In the genomic region with DNA sequence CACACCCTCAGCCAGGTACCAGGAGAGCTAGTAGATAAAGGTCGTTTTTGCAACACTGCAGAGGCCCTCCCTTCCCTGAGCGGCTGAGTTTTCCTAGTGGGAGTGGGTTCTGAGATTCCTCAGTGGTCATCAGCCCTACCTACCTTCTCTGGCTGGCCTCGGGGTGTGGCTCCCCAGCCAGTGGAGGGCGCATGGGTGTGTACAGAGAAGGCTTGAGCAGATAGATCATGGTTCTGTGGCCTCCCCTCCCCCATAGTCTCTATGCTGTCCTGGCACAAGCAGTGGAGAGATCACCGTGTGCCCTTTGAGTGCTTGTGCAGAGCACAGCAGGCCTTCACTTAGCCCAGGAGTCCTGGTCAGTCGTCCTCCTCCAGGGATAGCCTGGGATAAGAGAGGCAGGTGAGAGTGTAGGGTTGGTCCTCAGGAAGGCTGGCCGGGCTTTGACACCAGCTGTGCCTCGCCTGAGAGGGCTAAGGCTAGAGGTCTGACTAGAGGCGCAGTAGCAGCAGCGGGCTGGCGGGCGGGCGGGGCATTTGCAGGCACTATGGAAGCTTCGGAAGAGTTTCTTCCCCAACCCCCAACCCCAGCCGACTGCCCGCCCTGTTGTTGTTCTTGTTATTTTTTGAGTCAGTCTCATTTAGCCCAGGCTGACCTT, we compare ENCODE assay signal across 8 mouse cellular contexts. TPM values are rescaled to one million over a fixed set of nuclear protein-coding genes. Genes with fewer than 3 reads are reported as not detected.
DNase-seq lines count a peak whose midpoint lies in the region; ATAC-seq and TF ChIP-seq lines count a peak whose summit lies in the region.

No protein-coding gene starts in this region.

- peaks cover 20% of the 10 kb centered on the region; the same call in 1 of the 2 replicates for H3K4me1 ChIP-seq in hindbrain, postnatal 0 days (ENCODE audit: insufficient read depth, low read length)
- peaks cover 18% of the 10 kb centered on the region for H3K4me1 ChIP-seq in hindbrain, embryonic 16.5 days (ENCODE audit: control insufficient read depth, insufficient read depth, low read depth, low read length)
- H3K4me1 ChIP-seq in MEL (ENCODE audit: control insufficient read depth in 1 of 2, insufficient read depth in 2 of 2, low read length in 2 of 2), result peaks cover 13 to 36% of the 10 kb centered on the region in 2 experiments

- no peaks in the 10 kb centered on the region for H3K27me3 ChIP-seq in hindbrain, postnatal 0 days (ENCODE audit: insufficient read depth, low read length)
- H3K27me3 ChIP-seq in hindbrain, embryonic 16.5 days (replicated peaks; ENCODE audit: control insufficient read depth, insufficient read depth, low read length), result peaks cover 16% of the 10 kb centered on the region
- H3K27me3 ChIP-seq in MEL (ENCODE audit: control insufficient read depth in 1 of 2, insufficient read depth in 2 of 2, low read length in 2 of 2), result no peaks in the 10 kb centered on the region

- peaks cover 11% of the 10 kb centered on the region; the same call in 1 of the 2 replicates for H3K36me3 ChIP-seq in hindbrain, postnatal 0 days (ENCODE audit: insufficient read depth, low read length)
- H3K36me3 ChIP-seq in hindbrain, embryonic 16.5 days (ENCODE audit: control insufficient read depth, insufficient read depth, low read length), result no peaks in the 10 kb centered on the region; the same call in 1 of the 2 replicates
- H3K36me3 ChIP-seq in MEL (ENCODE audit: control insufficient read depth in 1 of 2, insufficient read depth in 2 of 2, low read length in 2 of 2), result peaks cover 0 to 13% of the 10 kb centered on the region in 2 experiments; a peak in 2 of 4 replicates

- no peak for ATAC-seq in hindbrain, postnatal 0 days
- no peak for ATAC-seq in hindbrain, embryonic 16.5 days

- H3K9me3 ChIP-seq in hindbrain, postnatal 0 days (ENCODE audit: low read length), result no peaks in the 10 kb centered on the region
- no peaks in the 10 kb centered on the region for H3K9me3 ChIP-seq in hindbrain, embryonic 16.5 days (ENCODE audit: control insufficient read depth, low read length)
- H3K9me3 ChIP-seq in MEL (replicated peaks; ENCODE audit: insufficient read depth, low read length), result no peaks in the 10 kb centered on the region

- intact Hi-C loops in heart, postnatal 36 days (cut with DNase I), result no loop called here

- TF ChIP-seq RAD21 in MEL (IDR thresholded peaks at IDR 0.05; ENCODE audit: low read depth, low read length), result no peak

- no peak for TF ChIP-seq POLR2A in MEL (IDR thresholded peaks at IDR 0.05; ENCODE audit: control insufficient read depth in 1 of 2, insufficient read depth in 1 of 2, low read depth in 1 of 2, low read length in 2 of 2, poor library complexity in 1 of 2)

- no peak overlapping the region for H3K27ac ChIP-seq in hindbrain, postnatal 0 days
- H3K27ac ChIP-seq in hindbrain, embryonic 16.5 days (ENCODE audit: low read depth, low read length), result no peak overlapping the region
- H3K27ac ChIP-seq in MEL (ENCODE audit: control insufficient read depth, low read depth, low read length), result no peak overlapping the region

- TF ChIP-seq EP300 in MEL (IDR thresholded peaks at IDR 0.05; ENCODE audit: low read depth in 1 of 2, low read length in 2 of 2), result no peak

- no peak overlapping the region for H3K4me3 ChIP-seq in hindbrain, postnatal 0 days (ENCODE audit: low read length)
- no peak overlapping the region for H3K4me3 ChIP-seq in hindbrain, embryonic 16.5 days (ENCODE audit: low read length)
- H3K4me3 ChIP-seq in MEL (ENCODE audit: control insufficient read depth in 1 of 2, insufficient read depth in 1 of 2, low read depth in 2 of 2, low read length in 2 of 2), result no peak overlapping the region

- H3K4me2 ChIP-seq in hindbrain, postnatal 0 days (ENCODE audit: low read depth, low read length), result no peak overlapping the region
- no peak overlapping the region for H3K4me2 ChIP-seq in hindbrain, embryonic 16.5 days (ENCODE audit: low read length)

- DNase-seq in hindbrain, postnatal 0 days (ENCODE audit: low spot score), result no peak
- peak; percentile 77 for DNase-seq in MEL (ENCODE audit: low read depth, low spot score)
- DNase-seq in heart, postnatal 36 days, result peak; percentile 59 to 62
- peak; percentile 87 for DNase-seq in lung, postnatal 36 days
- DNase-seq in Muller cell, postnatal 12 days (ENCODE audit: inconsistent ontology term), result no peak
- DNase-seq in cerebellum, adult 8-10 months, result no peak
- DNase-seq in thymus, postnatal 36 days, result no peak

- TF ChIP-seq CTCF in hindbrain, postnatal 0 days (IDR thresholded peaks at IDR 0.05; ENCODE audit: low read depth), result peak; percentile 31; the same call in 1 of the 2 replicates
- TF ChIP-seq CTCF in MEL (IDR thresholded peaks at IDR 0.05 in 2 of 3, conservative IDR thresholded peaks at IDR 0.05 in 1 of 3; ENCODE audit: control insufficient read depth in 1 of 3, insufficient read depth in 1 of 3, low read depth in 2 of 3, low read length in 3 of 3, poor library complexity in 1 of 3, severe bottlenecking in 1 of 3), result peak in 1 of 3 experiments; percentile 77; a peak in 2 of 6 replicates

- WGBS in hindbrain, postnatal 0 days, result 51% methylated on average over 16 of the region's 16 CpGs
- 33% methylated on average over 16 of the region's 16 CpGs for WGBS in hindbrain, embryonic 16.5 days

- H3K79me2 ChIP-seq in MEL (ENCODE audit: control insufficient read depth, insufficient read depth, low read length, poor library complexity), result no peaks in the 10 kb centered on the region; the same call in 1 of the 2 replicates

- H3K9ac ChIP-seq in hindbrain, postnatal 0 days (replicated peaks; ENCODE audit: low read length), result no peak overlapping the region
- H3K9ac ChIP-seq in hindbrain, embryonic 16.5 days (ENCODE audit: low read depth, low read length), result no peak overlapping the region
- peak overlapping the region; percentile 7; the same call in 1 of the 2 replicates for H3K9ac ChIP-seq in MEL (ENCODE audit: control insufficient read depth, low read depth, low read length, poor library complexity, severe bottlenecking)

TF ChIP-seq in MEL, 35 proteins besides CTCF, POLR2A, EP300 and RAD21:
- peak; percentile 28; the same call in 1 of the 2 replicates for TF ChIP-seq GATA1 (IDR thresholded peaks at IDR 0.05; ENCODE audit: low read depth, low read length)
- no peak for TF ChIP-seq GABPA (IDR thresholded peaks at IDR 0.05; ENCODE audit: low read depth, low read length)
- TF ChIP-seq TBP (IDR thresholded peaks at IDR 0.05; ENCODE audit: low read depth, low read length), result 0 out of 2 replicates have a peak, but pooled peaks have one; percentile 37

RNA-seq across cellular contexts. Expression of gene Crip1, which starts 2.4 kb away (rescaled TPM):
- 4.6 and 15.4 TPM in 2 replicates for total RNA-seq in hindbrain, postnatal 0 days (2014; rRNA removed)
- polyA plus RNA-seq in hindbrain, postnatal 0 days (2015; fragmentation: Nextera tagmentation; extraction: Ambion mirVana), result 33.0 and 35.8 TPM in 2 replicates
- 29.8 and 40.7 TPM in 2 replicates for polyA plus RNA-seq in hindbrain, embryonic 16.5 days (2015; fragmentation: Nextera tagmentation; extraction: Ambion mirVana)
- total RNA-seq in MEL (2012; rRNA removed), result 419 and 438 TPM in 2 replicates
- polyA plus RNA-seq in MEL (2012; ENCODE audit: insufficient read depth in 1 of 2, insufficient read length in 2 of 2, low read depth in 1 of 2, low replicate concordance in 2 of 2, missing spikeins in 1 of 2), result 100 to 1,000 TPM in 1 of 2 experiments, not detected in 1; 282 TPM
- total RNA-seq in heart, postnatal 36 days (2021), result 100 to 1,000 TPM; 190 to 198 TPM

RNA-seq across cellular contexts. Expression of gene Tedc1, which starts 7.7 kb away (rescaled TPM):
- 13.8 and 16.6 TPM in 2 replicates for total RNA-seq in hindbrain, postnatal 0 days (2014; rRNA removed)
- polyA plus RNA-seq in hindbrain, postnatal 0 days (2015; fragmentation: Nextera tagmentation; extraction: Ambion mirVana), result 14.7 and 15.8 TPM in 2 replicates
- 14.5 and 18.3 TPM in 2 replicates for polyA plus RNA-seq in hindbrain, embryonic 16.5 days (2015; fragmentation: Nextera tagmentation; extraction: Ambion mirVana)
- total RNA-seq in MEL (2012; rRNA removed), result 40.6 and 50.7 TPM in 2 replicates
- 10 to 100 TPM in 1 of 2 experiments, not detected in 1; 74.7 TPM for polyA plus RNA-seq in MEL (2012; ENCODE audit: insufficient read depth in 1 of 2, insufficient read length in 2 of 2, low read depth in 1 of 2, low replicate concordance in 2 of 2, missing spikeins in 1 of 2)
- total RNA-seq in heart, postnatal 36 days (2021), result under 1 TPM; 0.19 to 0.49 TPM

RNA-seq across cellular contexts. Expression of gene Crip2, which starts 8.5 kb away (rescaled TPM):
- total RNA-seq in hindbrain, postnatal 0 days (2014; rRNA removed), result 138 and 152 TPM in 2 replicates
- polyA plus RNA-seq in hindbrain, postnatal 0 days (2015; fragmentation: Nextera tagmentation; extraction: Ambion mirVana), result 239 and 251 TPM in 2 replicates
- 342 and 346 TPM in 2 replicates for polyA plus RNA-seq in hindbrain, embryonic 16.5 days (2015; fragmentation: Nextera tagmentation; extraction: Ambion mirVana)
- 65.2 and 67.8 TPM in 2 replicates for total RNA-seq in MEL (2012; rRNA removed)
- polyA plus RNA-seq in MEL (2012; ENCODE audit: insufficient read depth in 1 of 2, insufficient read length in 2 of 2, low read depth in 1 of 2, low replicate concordance in 2 of 2, missing spikeins in 1 of 2), result 100 to 1,000 TPM in 1 of 2 experiments, not detected in 1; 261 TPM
- total RNA-seq in heart, postnatal 36 days (2021), result 1,000 to 10,000 TPM; 1,482 to 1,552 TPM

RNA-seq across cellular contexts. Expression of gene Tmem121, which starts 37.2 kb away (rescaled TPM):
- total RNA-seq in hindbrain, postnatal 0 days (2014; rRNA removed), result 98.0 and 103 TPM in 2 replicates
- 54.8 and 55.3 TPM in 2 replicates for polyA plus RNA-seq in hindbrain, postnatal 0 days (2015; fragmentation: Nextera tagmentation; extraction: Ambion mirVana)
- polyA plus RNA-seq in hindbrain, embryonic 16.5 days (2015; fragmentation: Nextera tagmentation; extraction: Ambion mirVana), result 50.8 and 52.2 TPM in 2 replicates
- 14.4 and 17.0 TPM in 2 replicates for total RNA-seq in MEL (2012; rRNA removed)
- polyA plus RNA-seq in MEL (2012; ENCODE audit: insufficient read depth in 1 of 2, insufficient read length in 2 of 2, low read depth in 1 of 2, low replicate concordance in 2 of 2, missing spikeins in 1 of 2), result 10 to 100 TPM in 1 of 2 experiments, not detected in 1; 35.2 TPM
- not detected for total RNA-seq in heart, postnatal 36 days (2021)

RNA-seq across cellular contexts. Expression of gene Mta1, which starts 50.4 kb away (rescaled TPM):
- total RNA-seq in hindbrain, postnatal 0 days (2014; rRNA removed), result 57.6 and 65.0 TPM in 2 replicates
- polyA plus RNA-seq in hindbrain, postnatal 0 days (2015; fragmentation: Nextera tagmentation; extraction: Ambion mirVana), result 13.1 and 13.5 TPM in 2 replicates
- polyA plus RNA-seq in hindbrain, embryonic 16.5 days (2015; fragmentation: Nextera tagmentation; extraction: Ambion mirVana), result 13.4 and 14.6 TPM in 2 replicates
- 99.5 and 102 TPM in 2 replicates for total RNA-seq in MEL (2012; rRNA removed)
- polyA plus RNA-seq in MEL (2012; ENCODE audit: insufficient read depth in 1 of 2, insufficient read length in 2 of 2, low read depth in 1 of 2, low replicate concordance in 2 of 2, missing spikeins in 1 of 2), result 100 to 1,000 TPM in 1 of 2 experiments, 10 to 100 TPM in 1; 69.0 to 410 TPM
- total RNA-seq in heart, postnatal 36 days (2021), result 10 to 100 TPM; 48.7 to 56.4 TPM

Comparison
In these comparisons a context has a peak if more than half of its experiments do, and no peak if none do; other contexts are left out.
1. DNase-seq: peak in MEL (single experiment), heart, postnatal 36 days (2 of 2) and lung, postnatal 36 days (single experiment); none in hindbrain, postnatal 0 days (single experiment), Muller cell, postnatal 12 days (single experiment), cerebellum, adult 8-10 months (single experiment) and thymus, postnatal 36 days (0 of 2).
2. RNA of gene Crip1, which starts 2.4 kb away (total RNA-seq): 419 to 438 TPM in MEL and 190 to 198 TPM in heart, postnatal 36 days; 4.6 to 15.4 TPM in hindbrain, postnatal 0 days; every median in the first group is over 10 times any median in the second.